Mouse (Mus musculus) cortical plate, adult 2 months (tissue): ENCODE results near the gene Zfp266. TPM values are rescaled to one million over a fixed set of nuclear protein-coding genes. Genes with fewer than 3 reads are reported as not detected.

ENCODE experiments used
- H3K27ac ChIP-seq: fragments of 200-500 bp; 2 replicates; pipeline ENCODE4 v1.5.1; 2012; ENCODE audit warnings: low read length, control low read depth, inconsistent platforms; ENCODE audit not compliant: insufficient read depth
- H3K4me1 ChIP-seq: fragments of 200-500 bp; 2 replicates; pipeline ENCODE4 v1.6.1; 2011; ENCODE audit warnings: low read length; ENCODE audit not compliant: control insufficient read depth, insufficient read depth
- H3K4me3 ChIP-seq: fragments of 200-500 bp; 2 replicates; pipeline ENCODE4 v1.5.1; 2011; ENCODE audit warnings: mild to moderate bottlenecking, low read length, control low read depth; ENCODE audit not compliant: insufficient read depth
- CTCF ChIP-seq: fragments of 200-500 bp; IDR thresholded peaks from 2 replicates; pipeline ENCODE4 v1.5.1; 2011; ENCODE audit warnings: mild to moderate bottlenecking, control low read depth, low read length; ENCODE audit not compliant: insufficient read depth; ENCODE audit errors: extremely low read depth
- POLR2A ChIP-seq: fragments of 200-500 bp; IDR thresholded peaks from 2 replicates; pipeline ENCODE4 v1.6.1; 2011; ENCODE audit warnings: mild to moderate bottlenecking, low read length, control low read depth; ENCODE audit not compliant: insufficient read depth; ENCODE audit errors: extremely low read depth
- polyA plus RNA-seq: library from polyadenylated mRNA; depleted of rRNA; stranded (reverse); fragments of >200 nt; gene quantifications from 2 replicates; pipeline ENCODE4 v1.2.3, GENCODE M21; 2012

Gene Zfp266
- polyA plus RNA-seq, 1 experiment, result 19.5 TPM

- H3K4me3 ChIP-seq, result peak overlapping the region; percentile 65
- H3K4me1 ChIP-seq, result peaks cover 4% of the 10 kb centered on the region; the same call in 1 of the 2 replicates
- no peak for TF ChIP-seq POLR2A
- TF ChIP-seq CTCF, result no peak
- H3K27ac ChIP-seq, result peak overlapping the region; percentile 90
These were observed 27.9 kb downstream of the Zfp266 start for GRCm38 (mm10) chr9:20493281-20493680.

- H3K4me3 ChIP-seq, result peak within 1 kb of the TSS; percentile 65
- TF ChIP-seq CTCF (no peak), POLR2A (peak; percentile 96)
- H3K27ac ChIP-seq, result peak within 1 kb of the TSS; percentile 90
- H3K4me1 ChIP-seq, result peaks cover 4% of the 10 kb centered on the region; the same call in 1 of the 2 replicates
These were observed 28.5 kb downstream of the Zfp266 start, which contains the start of gene Zfp426 for GRCm38 (mm10) chr9:20492527-20493233. TSS of gene Zfp426 (minus strand) at chr9:20492746.

- Histone ChIP-seq H3K4me3 (peak overlapping the region; percentile 65), H3K4me1 (peaks cover 4% of the 10 kb centered on the region; the same call in 1 of the 2 replicates), H3K27ac (peak overlapping the region; percentile 90)
- TF ChIP-seq CTCF (no peak), POLR2A (no peak)
These were observed 29.2 kb downstream of the Zfp266 start for GRCm38 (mm10) chr9:20491858-20492526.

- Histone ChIP-seq H3K4me1 (peaks cover 4% of the 10 kb centered on the region; the same call in 1 of the 2 replicates), H3K4me3 (no peak overlapping the region), H3K27ac (no peak overlapping the region)
- no peak for TF ChIP-seq POLR2A
- TF ChIP-seq CTCF, result no peak
These were observed 31.7 kb downstream of the Zfp266 start for GRCm38 (mm10) chr9:20489536-20489935.

GRCm38 (mm10) chr9:20479396-20479795, 41.8 kb downstream of the Zfp266 start:
- TF ChIP-seq CTCF, result no peak
- TF ChIP-seq POLR2A, result no peak
- no peak overlapping the region for H3K4me3 ChIP-seq
- no peaks in the 10 kb centered on the region for H3K4me1 ChIP-seq

GRCm38 (mm10) chr9:20476632-20477031, 44.6 kb downstream of the Zfp266 start:
- Histone ChIP-seq H3K4me3 (no peak overlapping the region), H3K4me1 (no peaks in the 10 kb centered on the region)
- TF ChIP-seq POLR2A (no peak), CTCF (no peak)

More at GRCm38 (mm10) chr9:20479396-20479795, 41.8 kb downstream of the Zfp266 start:
- H3K27ac ChIP-seq, result no peak overlapping the region

GRCm38 (mm10) chr9:20466761-20467442, 54.3 kb downstream of the Zfp266 start:
- TF ChIP-seq CTCF (peak; percentile 69), POLR2A (no peak)
- no peaks in the 10 kb centered on the region for H3K4me1 ChIP-seq
- no peak overlapping the region for H3K4me3 ChIP-seq
- H3K27ac ChIP-seq, result no peak overlapping the region

More at GRCm38 (mm10) chr9:20476632-20477031, 44.6 kb downstream of the Zfp266 start:
- no peak overlapping the region for H3K27ac ChIP-seq

- Histone ChIP-seq H3K27ac (0 out of 2 replicates have a peak within 1 kb of the TSS, but pooled peaks have one; percentile 30), H3K4me3 (peak within 1 kb of the TSS; percentile 64), H3K4me1 (peaks cover 1% of the 10 kb centered on the region; the same call in 1 of the 2 replicates)
- no peak for TF ChIP-seq POLR2A
- TF ChIP-seq CTCF, result no peak
These were observed 61.6 kb downstream of the Zfp266 start, which contains the start of gene Zfp26 for GRCm38 (mm10) chr9:20459377-20460317. TSS of gene Zfp26 (minus strand) at chr9:20460162.

- H3K27ac ChIP-seq, result no peak overlapping the region
- no peak for TF ChIP-seq CTCF
- no peak for TF ChIP-seq POLR2A
- no peak overlapping the region for H3K4me3 ChIP-seq
- H3K4me1 ChIP-seq, result no peaks in the 10 kb centered on the region
These were observed 67.6 kb downstream of the Zfp266 start for GRCm38 (mm10) chr9:20453647-20454046.
